ENCODE assay signal across 24 mouse cellular contexts in genomic region chr7:138472371-138472770, GRCm38 (mm10).
"Had no signal": no experiment of that assay in that cellular context is flagged by ENCODE, and none has a peak within 500 bp of the region (broad histone marks: within the 10 kb centered on the region; RNA-seq: fewer than 3 reads in every experiment).

No protein-coding gene starts in this region.

- H3K9ac ChIP-seq: hindbrain, embryonic 12.5 days; hindbrain, embryonic 14.5 days; intestine, embryonic 15.5 days; kidney, embryonic 15.5 days; limb, embryonic 12.5 days; liver, embryonic 12.5 days; liver, embryonic 14.5 days had no signal

- DNase-seq: gastrocnemius, adult 2 months; gastrocnemius, postnatal 10 days; gastrocnemius, postnatal 25 days; heart, adult 2 months; heart, postnatal 10 days; heart, postnatal 4 days; kidney, postnatal 4 days; liver had no signal

- H3K4me3 ChIP-seq: gastrocnemius, adult 2 months; heart, adult 2 months; hindbrain, embryonic 10.5 days; hindbrain, embryonic 12.5 days; intestine, embryonic 15.5 days; kidney, embryonic 15.5 days; layer of hippocampus, adult 2 months; left cerebral cortex, adult 2 months; limb, embryonic 10.5 days; limb, embryonic 12.5 days; liver, embryonic 12.5 days had no signal

- ATAC-seq: forebrain, embryonic 16.5 days; hindbrain, embryonic 16.5 days; inflammation-experienced regulatory T-cells, adult 6 months; intestine, embryonic 15.5 days; intestine, postnatal 0 days; liver, embryonic 12.5 days had no signal

- H3K4me2 ChIP-seq: hindbrain, embryonic 12.5 days; hindbrain, embryonic 14.5 days; intestine, embryonic 15.5 days; kidney, embryonic 15.5 days; limb, embryonic 12.5 days; liver, embryonic 12.5 days had no signal

- H3K4me1 ChIP-seq: hindbrain, embryonic 10.5 days; hindbrain, embryonic 12.5 days; intestine, embryonic 15.5 days; kidney, embryonic 15.5 days; limb, embryonic 12.5 days; liver, embryonic 12.5 days had no signal

- H3K27ac ChIP-seq: gastrocnemius, adult 2 months; heart, adult 2 months; hindbrain, embryonic 10.5 days; hindbrain, embryonic 12.5 days; hindbrain, embryonic 14.5 days; intestine, embryonic 15.5 days; kidney, embryonic 15.5 days; kidney, postnatal 0 days; layer of hippocampus, adult 2 months; left cerebral cortex, adult 2 months; limb, embryonic 10.5 days; limb, embryonic 12.5 days; liver, embryonic 12.5 days; liver, embryonic 14.5 days had no signal

- H3K36me3 ChIP-seq: hindbrain, embryonic 10.5 days; hindbrain, embryonic 12.5 days; intestine, embryonic 15.5 days; kidney, embryonic 15.5 days; limb, embryonic 10.5 days; limb, embryonic 12.5 days; liver, embryonic 12.5 days had no signal

- H3K9me3 ChIP-seq: hindbrain, embryonic 10.5 days; hindbrain, embryonic 12.5 days; intestine, embryonic 15.5 days; kidney, embryonic 15.5 days; limb, embryonic 10.5 days; limb, embryonic 12.5 days; liver, embryonic 12.5 days had no signal

- H3K27me3 ChIP-seq: hindbrain, embryonic 12.5 days; intestine, embryonic 15.5 days; kidney, embryonic 15.5 days; limb, embryonic 12.5 days; liver, embryonic 12.5 days had no signal
